Mouse (Mus musculus): ENCODE measurements around the gene 4930503B20Rik. TPM values are rescaled to one million over a fixed set of nuclear protein-coding genes. Genes with fewer than 3 reads are reported as not detected.

4930503B20Rik gene
- polyA plus RNA-seq, 1 experiment: not detected

- no peak for DNase-seq (ENCODE audit: low read depth in 1 of 2, low spot score in 2 of 2)
- TF ChIP-seq CTCF (IDR thresholded peaks at IDR 0.05; ENCODE audit: extremely low read depth, insufficient read depth, insufficient read length, insufficient replicate concordance) (no peak), POLR2A (IDR thresholded peaks at IDR 0.05; ENCODE audit: low read depth, low read length) (no peak)
Observed at GRCm38 (mm10) chr3:146684811-146685675, 33.9 kb upstream of the 4930503B20Rik start, which contains the start of gene Samd13. Gene Samd13 (minus strand): TSS chr3:146685592.

GRCm38 (mm10) chr3:146683095-146683494, 32.0 kb upstream of the 4930503B20Rik start:
- DNase-seq (ENCODE audit: low read depth in 1 of 2, low spot score in 2 of 2): no peak
- no peak overlapping the region for H3K27ac ChIP-seq (ENCODE audit: insufficient read depth, low read length)
- WGBS: 49% methylated on average over 2 of the region's 2 CpGs
- H3K27me3 ChIP-seq (ENCODE audit: control insufficient read depth, insufficient read depth, low read length): 0 out of 2 replicates have a peak, but pooled peaks cover 4% of the 10 kb centered on the region
- H3K4me3 ChIP-seq (ENCODE audit: extremely low read depth, insufficient read depth, insufficient read length): no peak overlapping the region
- TF ChIP-seq POLR2A (IDR thresholded peaks at IDR 0.05; ENCODE audit: low read depth, low read length): no peak
- no peak for TF ChIP-seq CTCF (IDR thresholded peaks at IDR 0.05; ENCODE audit: extremely low read depth, insufficient read depth, insufficient read length, insufficient replicate concordance)
- peaks cover 2% of the 10 kb centered on the region for H3K4me1 ChIP-seq (ENCODE audit: control insufficient read depth, insufficient read depth, insufficient read length)
- H3K36me3 ChIP-seq (ENCODE audit: control insufficient read depth, insufficient read depth, low read length): no peaks in the 10 kb centered on the region

More at GRCm38 (mm10) chr3:146684811-146685675, 33.9 kb upstream of the 4930503B20Rik start, which contains the start of gene Samd13:
- Histone ChIP-seq H3K4me3 (ENCODE audit: extremely low read depth, insufficient read depth, insufficient read length) (peak within 1 kb of the TSS; percentile 58), H3K27me3 (ENCODE audit: control insufficient read depth, insufficient read depth, low read length) (0 out of 2 replicates have a peak, but pooled peaks cover 4% of the 10 kb centered on the region), H3K36me3 (ENCODE audit: control insufficient read depth, insufficient read depth, low read length) (no peaks in the 10 kb centered on the region), H3K4me1 (ENCODE audit: control insufficient read depth, insufficient read depth, insufficient read length) (peaks cover 2% of the 10 kb centered on the region), H3K27ac (ENCODE audit: insufficient read depth, low read length) (no peak within 1 kb of the TSS)
- 6% methylated on average over 50 of the region's 50 CpGs for WGBS

GRCm38 (mm10) chr3:146682140-146682651, 31.1 kb upstream of the 4930503B20Rik start:
- peak in 1 of 2 experiments; percentile 8 for DNase-seq (ENCODE audit: low read depth in 1 of 2, low spot score in 2 of 2)
- no peaks in the 10 kb centered on the region for H3K36me3 ChIP-seq (ENCODE audit: control insufficient read depth, insufficient read depth, low read length)
- 14% methylated on average over 13 of the region's 13 CpGs for WGBS
- H3K27me3 ChIP-seq (ENCODE audit: control insufficient read depth, insufficient read depth, low read length): 0 out of 2 replicates have a peak, but pooled peaks cover 4% of the 10 kb centered on the region
- H3K4me3 ChIP-seq (ENCODE audit: extremely low read depth, insufficient read depth, insufficient read length): peak overlapping the region; percentile 1; the same call in 1 of the 2 replicates
- H3K4me1 ChIP-seq (ENCODE audit: control insufficient read depth, insufficient read depth, insufficient read length): peaks cover 2% of the 10 kb centered on the region
- no peak overlapping the region for H3K27ac ChIP-seq (ENCODE audit: insufficient read depth, low read length)
- no peak for TF ChIP-seq POLR2A (IDR thresholded peaks at IDR 0.05; ENCODE audit: low read depth, low read length)
- no peak for TF ChIP-seq CTCF (IDR thresholded peaks at IDR 0.05; ENCODE audit: extremely low read depth, insufficient read depth, insufficient read length, insufficient replicate concordance)

GRCm38 (mm10) chr3:146681696-146682095, 30.6 kb upstream of the 4930503B20Rik start:
- TF ChIP-seq POLR2A (IDR thresholded peaks at IDR 0.05; ENCODE audit: low read depth, low read length) (no peak), CTCF (IDR thresholded peaks at IDR 0.05; ENCODE audit: extremely low read depth, insufficient read depth, insufficient read length, insufficient replicate concordance) (no peak)
- DNase-seq (ENCODE audit: low read depth in 1 of 2, low spot score in 2 of 2): no peak
- H3K36me3 ChIP-seq (ENCODE audit: control insufficient read depth, insufficient read depth, low read length): no peaks in the 10 kb centered on the region
- 0 out of 2 replicates have a peak, but pooled peaks cover 4% of the 10 kb centered on the region for H3K27me3 ChIP-seq (ENCODE audit: control insufficient read depth, insufficient read depth, low read length)
- WGBS: 38% methylated on average over 8 of the region's 8 CpGs
- H3K27ac ChIP-seq (ENCODE audit: insufficient read depth, low read length): no peak overlapping the region
- peaks cover 2% of the 10 kb centered on the region for H3K4me1 ChIP-seq (ENCODE audit: control insufficient read depth, insufficient read depth, insufficient read length)
- no peak overlapping the region for H3K4me3 ChIP-seq (ENCODE audit: extremely low read depth, insufficient read depth, insufficient read length)

GRCm38 (mm10) chr3:146680625-146681024, 29.5 kb upstream of the 4930503B20Rik start:
- no peak for DNase-seq (ENCODE audit: low read depth in 1 of 2, low spot score in 2 of 2)
- Histone ChIP-seq H3K27me3 (ENCODE audit: control insufficient read depth, insufficient read depth, low read length) (0 out of 2 replicates have a peak, but pooled peaks cover 4% of the 10 kb centered on the region), H3K27ac (ENCODE audit: insufficient read depth, low read length) (no peak overlapping the region), H3K4me1 (ENCODE audit: control insufficient read depth, insufficient read depth, insufficient read length) (peaks cover 2% of the 10 kb centered on the region), H3K4me3 (ENCODE audit: extremely low read depth, insufficient read depth, insufficient read length) (no peak overlapping the region), H3K36me3 (ENCODE audit: control insufficient read depth, insufficient read depth, low read length) (no peaks in the 10 kb centered on the region)
- 92% methylated on average over 13 of the region's 13 CpGs for WGBS
- TF ChIP-seq POLR2A (IDR thresholded peaks at IDR 0.05; ENCODE audit: low read depth, low read length) (no peak), CTCF (IDR thresholded peaks at IDR 0.05; ENCODE audit: extremely low read depth, insufficient read depth, insufficient read length, insufficient replicate concordance) (no peak)

- no peaks in the 10 kb centered on the region for H3K36me3 ChIP-seq (ENCODE audit: control insufficient read depth, insufficient read depth, low read length)
- TF ChIP-seq POLR2A (IDR thresholded peaks at IDR 0.05; ENCODE audit: low read depth, low read length): no peak
- no peak for TF ChIP-seq CTCF (IDR thresholded peaks at IDR 0.05; ENCODE audit: extremely low read depth, insufficient read depth, insufficient read length, insufficient replicate concordance)
- DNase-seq (ENCODE audit: low read depth in 1 of 2, low spot score in 2 of 2): no peak
- no peaks in the 10 kb centered on the region for H3K27me3 ChIP-seq (ENCODE audit: control insufficient read depth, insufficient read depth, low read length)
- H3K27ac ChIP-seq (ENCODE audit: insufficient read depth, low read length): no peak overlapping the region
- no peak overlapping the region for H3K4me3 ChIP-seq (ENCODE audit: extremely low read depth, insufficient read depth, insufficient read length)
- H3K4me1 ChIP-seq (ENCODE audit: control insufficient read depth, insufficient read depth, insufficient read length): no peaks in the 10 kb centered on the region
- WGBS: 94% methylated on average over 16 of the region's 16 CpGs
Observed at GRCm38 (mm10) chr3:146679646-146680045, 28.5 kb upstream of the 4930503B20Rik start.

Measured in spleen, adult 2 months (tissue).